Mouse (Mus musculus) limb, embryonic 10.5 days (tissue): ENCODE measurements at regions not wholly inside any gene's neighbourhood (a gene's known extent, or its start where the extent isn't known, plus 50 kb on each side); places are given as distances from the start of the nearest gene placed in this dataset.

Experiments used
- DNase-seq: peaks from one replicate; pipeline ENCODE4 v3.0.0-alpha.2; 2017; ENCODE audit warnings: low spot score
- H3K27ac ChIP-seq: fragments of 300-500 bp; sonication (generic); 2 replicates; pipeline ENCODE4 v1.5.1; 2016; ENCODE audit warnings: mild to moderate bottlenecking
- H3K27me3 ChIP-seq: fragments of 300-500 bp; sonication (generic); 2 replicates; pipeline ENCODE4 v1.6.1; 2016; ENCODE audit warnings: low read depth, mild to moderate bottlenecking; ENCODE audit not compliant: poor library complexity, severe bottlenecking
- H3K36me3 ChIP-seq: fragments of 300-500 bp; sonication (generic); 2 replicates; pipeline ENCODE4 v1.6.1; 2016; ENCODE audit warnings: mild to moderate bottlenecking, moderate library complexity
- H3K4me1 ChIP-seq: fragments of 300-500 bp; sonication (generic); 2 replicates; pipeline ENCODE4 v1.6.1; 2016
- H3K4me3 ChIP-seq: fragments of 300-500 bp; sonication (generic); 2 replicates; pipeline ENCODE4 v1.5.1; 2016; ENCODE audit warnings: mild to moderate bottlenecking, moderate library complexity
- H3K9me3 ChIP-seq: fragments of 300-500 bp; sonication (generic); replicated peaks from 2 replicates; pipeline ENCODE4 v1.6.1; 2016; ENCODE audit warnings: mild to moderate bottlenecking
- WGBS: fragments of 180-500 bp; shearing (Covaris S2); methylation state at CpG from one replicate; pipeline ENCODE4 v1.1.7; 2016; 5-methylcytosine and 5-hydroxymethylcytosine counted together

- H3K9me3 ChIP-seq, result no peaks in the 10 kb centered on the region
- no peaks in the 10 kb centered on the region for H3K36me3 ChIP-seq
- no peak for DNase-seq
- no peak overlapping the region for H3K4me3 ChIP-seq
- H3K4me1 ChIP-seq, result no peaks in the 10 kb centered on the region
- no peak overlapping the region for H3K27ac ChIP-seq
- no peaks in the 10 kb centered on the region for H3K27me3 ChIP-seq
- 92% methylated on average over 2 of the region's 2 CpGs for WGBS
Measured at GRCm38 (mm10) chr1:129219098-129219497, 54.0 kb upstream of the Thsd7b start.

- DNase-seq, result no peak
- 96% methylated on average over 1 of the region's 1 CpGs for WGBS
- no peaks in the 10 kb centered on the region for H3K36me3 ChIP-seq
- H3K27me3 ChIP-seq, result no peaks in the 10 kb centered on the region
- no peaks in the 10 kb centered on the region for H3K4me1 ChIP-seq
- H3K4me3 ChIP-seq, result no peak overlapping the region
- no peaks in the 10 kb centered on the region for H3K9me3 ChIP-seq
- no peak overlapping the region for H3K27ac ChIP-seq
Measured at GRCm38 (mm10) chr1:129208806-129209205, 64.3 kb upstream of the Thsd7b start.

- H3K4me1 ChIP-seq, result no peaks in the 10 kb centered on the region
- H3K27ac ChIP-seq, result no peak overlapping the region
- no peaks in the 10 kb centered on the region for H3K9me3 ChIP-seq
- H3K27me3 ChIP-seq, result no peaks in the 10 kb centered on the region
- H3K4me3 ChIP-seq, result no peak overlapping the region
- 76% methylated on average over 2 of the region's 2 CpGs for WGBS
- DNase-seq, result no peak
- no peaks in the 10 kb centered on the region for H3K36me3 ChIP-seq
Measured at GRCm38 (mm10) chr1:129208406-129208805, 64.7 kb upstream of the Thsd7b start.

DNA sequence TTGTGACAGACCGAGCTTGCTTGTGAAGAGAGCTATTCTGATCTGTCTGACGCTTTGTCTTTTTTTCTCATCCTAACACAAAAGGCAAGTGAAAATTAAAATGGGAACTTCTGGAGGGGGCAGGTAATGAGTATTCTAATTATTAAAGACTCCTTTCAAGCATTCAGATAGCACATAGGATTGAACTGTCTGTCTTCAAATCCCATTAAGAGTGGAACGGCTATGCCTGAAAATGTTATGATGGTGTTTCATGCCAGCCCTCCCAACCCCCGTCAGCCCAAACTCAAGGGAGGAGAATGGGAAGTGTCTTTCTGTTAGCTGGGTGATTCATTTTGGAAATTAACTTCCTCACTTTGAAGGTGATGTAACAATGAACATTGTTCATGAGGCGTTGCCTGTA lies 65.4 kb upstream of the Thsd7b start:
- WGBS, result 88% methylated on average over 5 of the region's 5 CpGs
- no peak overlapping the region for H3K27ac ChIP-seq
- no peak overlapping the region for H3K4me3 ChIP-seq
- no peaks in the 10 kb centered on the region for H3K4me1 ChIP-seq
- no peaks in the 10 kb centered on the region for H3K9me3 ChIP-seq
- no peaks in the 10 kb centered on the region for H3K36me3 ChIP-seq
- DNase-seq, result no peak
- H3K27me3 ChIP-seq, result no peaks in the 10 kb centered on the region

- Histone ChIP-seq H3K4me3 (no peak overlapping the region), H3K27ac (no peak overlapping the region), H3K36me3 (no peaks in the 10 kb centered on the region), H3K9me3 (no peaks in the 10 kb centered on the region), H3K27me3 (no peaks in the 10 kb centered on the region), H3K4me1 (no peaks in the 10 kb centered on the region)
- DNase-seq, result no peak
- 91% methylated on average over 3 of the region's 3 CpGs for WGBS
Measured at GRCm38 (mm10) chr1:129180174-129180759, 92.8 kb upstream of the Thsd7b start.

DNA sequence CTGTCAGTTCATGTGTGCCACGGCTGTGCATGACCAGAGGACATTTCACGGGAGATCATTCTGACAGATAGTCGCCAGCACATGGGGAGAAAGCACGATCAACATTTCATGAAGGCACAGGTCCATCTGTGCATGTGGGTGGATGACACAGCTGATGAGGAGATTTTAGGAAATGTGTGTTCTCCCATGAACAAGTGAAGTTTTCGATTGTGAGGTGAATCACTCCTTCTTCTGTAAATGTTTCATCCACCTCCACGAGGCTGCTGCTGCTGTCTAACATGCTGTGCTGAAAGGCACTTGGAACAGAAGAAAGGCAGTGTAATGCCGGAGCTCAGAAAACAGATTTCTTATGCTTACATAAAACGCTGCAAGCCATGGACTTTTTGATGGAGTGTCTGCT lies 103.2 kb upstream of the Thsd7b start:
- no peaks in the 10 kb centered on the region for H3K36me3 ChIP-seq
- WGBS, result 90% methylated on average over 8 of the region's 8 CpGs
- no peaks in the 10 kb centered on the region for H3K9me3 ChIP-seq
- no peaks in the 10 kb centered on the region for H3K4me1 ChIP-seq
- H3K4me3 ChIP-seq, result no peak overlapping the region
- H3K27me3 ChIP-seq, result no peaks in the 10 kb centered on the region
- no peak for DNase-seq
- no peak overlapping the region for H3K27ac ChIP-seq

GRCm38 (mm10) chr1:129150643-129151042 lies 122.5 kb upstream of the Thsd7b start:
- no peaks in the 10 kb centered on the region for H3K27me3 ChIP-seq
- no peaks in the 10 kb centered on the region for H3K9me3 ChIP-seq
- no peak overlapping the region for H3K4me3 ChIP-seq
- WGBS, result 87% methylated on average over 1 of the region's 1 CpGs
- no peaks in the 10 kb centered on the region for H3K36me3 ChIP-seq
- H3K4me1 ChIP-seq, result peaks cover 2% of the 10 kb centered on the region; the same call in 1 of the 2 replicates
- no peak overlapping the region for H3K27ac ChIP-seq
- no peak for DNase-seq

- Histone ChIP-seq H3K27ac (no peak overlapping the region), H3K27me3 (no peaks in the 10 kb centered on the region), H3K36me3 (no peaks in the 10 kb centered on the region), H3K4me1 (peaks cover 2% of the 10 kb centered on the region; the same call in 1 of the 2 replicates), H3K4me3 (no peak overlapping the region), H3K9me3 (no peaks in the 10 kb centered on the region)
- 46% methylated on average over 7 of the region's 7 CpGs for WGBS
- no peak for DNase-seq
Measured at GRCm38 (mm10) chr1:129148733-129149388, 124.2 kb upstream of the Thsd7b start.

DNA sequence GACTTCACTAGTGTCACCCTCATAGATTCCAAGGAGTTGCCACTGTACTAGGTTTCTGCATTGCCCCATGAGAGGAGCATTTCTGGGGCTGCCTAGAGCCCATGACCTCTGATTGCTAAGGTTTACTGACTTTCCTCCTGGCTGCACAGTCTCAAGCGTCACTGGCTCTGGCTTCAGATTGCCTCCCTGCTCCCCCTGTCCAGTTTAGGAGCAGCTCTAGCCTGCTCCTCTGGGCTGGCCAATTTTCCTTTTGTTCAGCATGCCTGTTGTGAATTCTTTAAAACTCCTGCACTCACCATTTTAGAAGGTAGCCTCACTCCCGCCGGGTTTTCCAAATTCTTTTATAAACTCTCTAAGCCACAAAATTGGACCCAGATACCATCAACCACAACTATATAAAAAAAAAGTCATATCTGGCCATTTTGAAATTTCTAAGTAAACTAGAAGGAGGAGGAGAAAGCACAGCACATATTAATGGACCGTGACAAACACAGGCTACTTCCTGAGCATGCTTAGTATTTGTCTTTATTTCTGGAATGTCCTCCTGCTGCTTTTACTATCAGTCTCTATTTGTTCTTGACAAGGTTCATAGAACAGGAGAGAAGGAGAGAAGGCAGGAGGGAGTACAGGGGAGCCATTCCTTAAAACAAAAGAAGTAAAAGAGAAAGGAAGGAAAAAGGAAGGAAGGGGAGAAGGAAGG lies 126.6 kb upstream of the Thsd7b start:
- H3K27me3 ChIP-seq, result no peaks in the 10 kb centered on the region
- no peaks in the 10 kb centered on the region for H3K36me3 ChIP-seq
- peaks cover 2% of the 10 kb centered on the region; the same call in 1 of the 2 replicates for H3K4me1 ChIP-seq
- WGBS, result 78% methylated on average over 4 of the region's 4 CpGs
- DNase-seq, result no peak
- H3K9me3 ChIP-seq, result no peaks in the 10 kb centered on the region
- no peak overlapping the region for H3K4me3 ChIP-seq
- no peak overlapping the region for H3K27ac ChIP-seq

GRCm38 (mm10) chr1:129138783-129139182 lies 134.3 kb upstream of the Thsd7b start:
- Histone ChIP-seq H3K9me3 (no peaks in the 10 kb centered on the region), H3K36me3 (no peaks in the 10 kb centered on the region), H3K4me1 (no peaks in the 10 kb centered on the region), H3K27me3 (no peaks in the 10 kb centered on the region), H3K27ac (no peak overlapping the region), H3K4me3 (no peak overlapping the region)
- DNase-seq, result no peak
- 90% methylated on average over 7 of the region's 7 CpGs for WGBS

DNA sequence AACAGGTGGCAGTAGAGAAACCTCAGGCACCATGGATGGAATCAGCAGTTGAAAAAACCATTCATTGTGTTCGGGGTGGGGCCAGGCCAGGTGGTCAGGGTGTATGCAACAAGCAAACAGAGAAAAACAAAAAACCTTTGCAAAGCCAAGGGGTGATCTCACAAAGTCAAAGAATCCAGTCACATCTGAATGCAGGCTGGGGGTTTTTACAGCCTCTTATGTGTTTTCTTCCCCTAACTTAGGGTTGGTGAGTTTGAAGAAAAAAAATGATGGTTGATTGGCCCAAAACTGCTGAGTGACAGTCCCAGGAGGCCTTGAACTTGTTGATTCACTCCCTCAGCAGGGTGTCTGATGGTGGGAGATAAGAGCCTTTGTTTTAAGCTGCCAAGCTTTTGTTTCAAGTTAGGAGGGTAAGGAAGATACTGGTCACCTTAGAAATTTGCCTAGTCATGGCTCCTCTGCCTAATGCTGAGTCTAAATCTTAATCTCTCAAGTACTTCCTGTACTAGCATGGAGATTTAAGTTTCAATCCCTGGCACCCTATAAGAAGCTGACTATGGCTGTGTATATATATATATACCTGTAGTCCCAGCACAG lies 166.0 kb upstream of the Thsd7b start:
- DNase-seq, result no peak
- no peaks in the 10 kb centered on the region for H3K9me3 ChIP-seq
- H3K27ac ChIP-seq, result no peak overlapping the region
- no peaks in the 10 kb centered on the region for H3K4me1 ChIP-seq
- no peak overlapping the region for H3K4me3 ChIP-seq
- WGBS, result 74% methylated on average over 1 of the region's 1 CpGs
- H3K27me3 ChIP-seq, result no peaks in the 10 kb centered on the region
- no peaks in the 10 kb centered on the region for H3K36me3 ChIP-seq

DNA sequence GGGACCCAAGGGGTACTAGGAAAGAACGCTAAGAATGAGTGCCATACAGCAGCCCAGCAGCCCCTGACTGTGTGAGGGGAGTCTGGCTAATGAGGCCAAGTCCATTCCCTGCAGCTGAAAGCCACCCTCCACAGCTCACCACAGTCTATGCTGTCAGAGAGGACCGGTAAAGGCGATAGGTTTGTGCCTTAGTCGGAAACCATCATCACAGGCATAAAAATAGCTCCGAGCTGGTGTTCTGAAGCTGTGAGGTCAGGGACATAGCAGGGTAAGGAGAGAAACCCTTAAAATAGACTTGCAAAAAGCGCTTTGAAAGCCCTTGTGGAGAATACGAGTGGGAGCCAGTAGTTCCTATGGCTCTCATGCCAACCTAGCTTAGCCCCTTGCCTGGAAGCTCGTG lies 172.1 kb upstream of the Thsd7b start:
- Histone ChIP-seq H3K27me3 (no peaks in the 10 kb centered on the region), H3K4me3 (no peak overlapping the region), H3K36me3 (no peaks in the 10 kb centered on the region), H3K4me1 (no peaks in the 10 kb centered on the region), H3K27ac (no peak overlapping the region), H3K9me3 (no peaks in the 10 kb centered on the region)
- DNase-seq, result no peak
- WGBS, result 88% methylated on average over 8 of the region's 8 CpGs

GRCm38 (mm10) chr1:129078274-129078673 lies 194.8 kb upstream of the Thsd7b start:
- 69% methylated on average over 3 of the region's 3 CpGs for WGBS
- no peaks in the 10 kb centered on the region for H3K36me3 ChIP-seq
- no peak for DNase-seq

More at GRCm38 (mm10) chr1:129078274-129078673, 194.8 kb upstream of the Thsd7b start:
- Histone ChIP-seq H3K4me3 (no peak overlapping the region), H3K9me3 (no peaks in the 10 kb centered on the region), H3K27ac (no peak overlapping the region), H3K27me3 (no peaks in the 10 kb centered on the region), H3K4me1 (no peaks in the 10 kb centered on the region)
